Mouse (Mus musculus): Measurements from ENCODE around the gene Apoc2.

DNA sequence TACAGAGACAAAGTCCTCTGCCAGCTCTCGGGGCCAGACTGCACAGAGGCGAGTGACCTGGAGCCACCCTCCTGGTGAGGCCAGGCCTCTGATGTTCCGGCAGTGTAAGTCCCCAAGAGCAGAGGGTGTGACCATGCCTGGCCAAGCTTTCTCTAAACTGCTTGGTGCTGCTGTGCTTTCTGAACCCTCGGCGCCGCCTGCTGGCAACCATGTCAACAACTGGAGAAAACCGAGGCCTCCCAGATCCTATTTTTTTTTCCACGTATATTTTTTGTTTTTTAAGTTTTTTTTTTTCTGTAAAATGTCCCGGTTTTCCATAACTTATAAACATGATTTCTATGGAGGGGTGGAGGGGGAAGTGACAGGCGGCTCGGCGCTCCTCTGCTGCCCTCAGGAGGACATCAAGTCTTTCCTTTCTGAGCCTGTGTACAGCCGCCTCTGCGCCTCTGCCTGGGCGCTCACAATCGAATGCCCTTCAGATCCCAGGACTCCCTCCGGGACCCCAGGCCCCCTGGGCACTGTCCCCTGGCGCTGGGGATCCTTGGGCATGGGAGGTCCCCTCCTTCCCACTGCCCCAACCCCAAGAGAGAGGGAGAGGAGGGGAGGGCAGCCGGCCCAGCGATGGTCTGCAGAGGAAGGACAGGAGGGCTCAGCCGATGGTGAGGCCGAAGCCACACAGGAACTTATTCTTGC, 23.5 kb upstream of the Apoc2 start:
- TF ChIP-seq ZC3H11A (IDR thresholded peaks at IDR 0.05; ENCODE audit: low read depth, low read length) (peak; percentile 40), NRF1 (IDR thresholded peaks at IDR 0.05; ENCODE audit: insufficient read depth, low read depth, low read length, poor library complexity, severe bottlenecking) (no peak), POLR2A (IDR thresholded peaks at IDR 0.05; ENCODE audit: control insufficient read depth in 1 of 2, insufficient read depth in 1 of 2, low read depth in 1 of 2, low read length in 2 of 2, poor library complexity in 1 of 2) (no peak), CTCF (IDR thresholded peaks at IDR 0.05 in 2 of 3, conservative IDR thresholded peaks at IDR 0.05 in 1 of 3; ENCODE audit: control insufficient read depth in 1 of 3, insufficient read depth in 1 of 3, low read depth in 2 of 3, low read length in 3 of 3, poor library complexity in 1 of 3, severe bottlenecking in 1 of 3) (peak; percentile 35 to 80 (median 62); a peak in 5 of 6 replicates), MEF2A (IDR thresholded peaks at IDR 0.05; ENCODE audit: extremely low read depth, insufficient replicate concordance, low read depth, low read length, poor library complexity, severe bottlenecking) (no peak), EP300 (IDR thresholded peaks at IDR 0.05; ENCODE audit: low read depth in 1 of 2, low read length in 2 of 2) (no peak), NELFE (IDR thresholded peaks at IDR 0.05; ENCODE audit: low read depth, low read length) (no peak)
